Mouse (Mus musculus) embryonic fibroblast, embryonic 13.5 days (primary cell): ENCODE measurements around the gene Spta1.

ENCODE experiments used
- CTCF ChIP-seq: IDR thresholded peaks from 2 replicates; pipeline ENCODE4 v1.5.1; 2011; ENCODE audit warnings: mild to moderate bottlenecking, control low read depth, low read length, moderate library complexity, borderline replicate concordance; ENCODE audit not compliant: insufficient read depth
- POLR2A ChIP-seq: IDR thresholded peaks from 2 replicates; pipeline ENCODE4 v1.6.1; 2011; ENCODE audit warnings: low read depth, mild to moderate bottlenecking, control low read depth, low read length, moderate library complexity

GRCm38 (mm10) chr1:174212286-174212685 lies 39.7 kb downstream of the Spta1 start:
- no peak for TF ChIP-seq CTCF
- no peak for TF ChIP-seq POLR2A
